Mouse (Mus musculus) ES-E14 (cell line): ENCODE data around the gene Pdzd3. TPM values are rescaled to one million over a fixed set of nuclear protein-coding genes. Genes with fewer than 3 reads are reported as not detected.

ENCODE experiments used
- DNase-seq: peaks from one replicate; pipeline ENCODE4 v3.0.0-alpha.2; 2013; ENCODE audit warnings: low read depth, low spot score
- H3K27ac ChIP-seq: 2 replicates; pipeline ENCODE4 v1.5.1; 2012; ENCODE audit warnings: low read depth, mild to moderate bottlenecking, low read length, moderate library complexity, mixed read lengths; ENCODE audit not compliant: poor library complexity, insufficient read depth, severe bottlenecking
- H3K36me3 ChIP-seq: 2 replicates; pipeline ENCODE4 v1.6.1; 2012; ENCODE audit warnings: mild to moderate bottlenecking, low read length, moderate library complexity, mixed read lengths; ENCODE audit not compliant: control insufficient read depth, poor library complexity, insufficient read depth, severe bottlenecking
- H3K4me1 ChIP-seq, 2 experiments: fragments of 150-350 bp in 1 of 2; sonication (generic) in 1 of 2; 2 replicates each; pipeline ENCODE4 v1.6.1; 2012; ENCODE audit warnings: low read length in 2 of 2, mild to moderate bottlenecking in 1 of 2, mixed read lengths in 1 of 2; ENCODE audit not compliant: control insufficient read depth in 2 of 2, insufficient read depth in 2 of 2, poor library complexity in 1 of 2
- H3K4me3 ChIP-seq, 2 experiments: fragments of 150-350 bp in 1 of 2; sonication (generic) in 1 of 2; 2 replicates each; pipeline ENCODE4 v1.5.1; 2012; ENCODE audit warnings: low read length in 2 of 2, low read depth in 1 of 2, mild to moderate bottlenecking in 1 of 2, mixed read lengths in 1 of 2; ENCODE audit not compliant: insufficient read depth in 1 of 2, poor library complexity in 1 of 2, severe bottlenecking in 1 of 2
- H3K9ac ChIP-seq: 2 replicates; pipeline ENCODE4 v1.6.1; 2012; ENCODE audit warnings: low read depth, mild to moderate bottlenecking, low read length, mixed read lengths; ENCODE audit not compliant: poor library complexity, insufficient read depth, severe bottlenecking
- H3K9me3 ChIP-seq: fragments of 150-350 bp; sonication (generic); 2 replicates; pipeline ENCODE4 v1.6.1; 2012; ENCODE audit warnings: low read depth, mild to moderate bottlenecking, low read length; ENCODE audit not compliant: control insufficient read depth, insufficient read depth
- CHD2 ChIP-seq: IDR thresholded peaks from 2 replicates; pipeline ENCODE4 v1.6.1; 2014; ENCODE audit warnings: mild to moderate bottlenecking, low read depth, low read length, inconsistent platforms
- HCFC1 ChIP-seq: IDR thresholded peaks from 2 replicates; pipeline ENCODE4 v1.6.1; 2012; ENCODE audit warnings: low read length, inconsistent platforms, borderline replicate concordance; ENCODE audit not compliant: insufficient read depth
- MAFK ChIP-seq: IDR thresholded peaks from 2 replicates; pipeline ENCODE4 v1.6.1; 2014; ENCODE audit warnings: mild to moderate bottlenecking, low read depth, low read length, inconsistent platforms; ENCODE audit not compliant: insufficient read depth
- ZC3H11A ChIP-seq: IDR thresholded peaks from 2 replicates; pipeline ENCODE4 v1.6.1; 2012; ENCODE audit warnings: low read depth, mild to moderate bottlenecking, inconsistent platforms, low read length, borderline replicate concordance
- ZNF384 ChIP-seq: IDR thresholded peaks from 2 replicates; pipeline ENCODE4 v1.6.1; 2012; ENCODE audit warnings: low read depth, low read length, inconsistent platforms
- in situ Hi-C, 2 experiments: fragments of 600-800 bp; cut with MboI; formaldehyde crosslinking; loops; one replicate each; pipeline ENCODE4 v1.15.1; 2025; ENCODE audit warnings: low sequenced_read_pairs in 2 of 2, inconsistent platforms in 1 of 2; ENCODE audit not compliant: unreplicated experiment in 2 of 2
- total RNA-seq: library from RNA; depleted of rRNA; stranded (reverse); fragments of 300-350 nt; gene quantifications from 2 replicates; pipeline ENCODE4 v1.2.3, GENCODE M21; 2012; rRNA removed

Pdzd3 gene
- total RNA-seq, 1 experiment: 1.1 TPM

- H3K9ac ChIP-seq: no peak overlapping the region
- no peak overlapping the region for H3K4me3 ChIP-seq
- in situ Hi-C loops: no loop called here
- H3K4me1 ChIP-seq: 0 out of 4 replicates have a peak, but pooled peaks cover 0 to 5% of the 10 kb centered on the region in 2 experiments
- DNase-seq: no peak
- H3K36me3 ChIP-seq: peaks cover 2% of the 10 kb centered on the region
- H3K9me3 ChIP-seq: no peaks in the 10 kb centered on the region
- H3K27ac ChIP-seq: no peak overlapping the region
- TF ChIP-seq CHD2 (no peak), ZNF384 (no peak), MAFK (no peak), HCFC1 (no peak), ZC3H11A (no peak)
These were observed 50.8 kb downstream of the Pdzd3 start for GRCm38 (mm10) chr9:44200458-44200857.

GRCm38 (mm10) chr9:44199580-44199979 lies 51.7 kb downstream of the Pdzd3 start:
- Histone ChIP-seq H3K4me3 (no peak overlapping the region), H3K9me3 (no peaks in the 10 kb centered on the region), H3K36me3 (peaks cover 2% of the 10 kb centered on the region), H3K4me1 (0 out of 4 replicates have a peak, but pooled peaks cover 0 to 5% of the 10 kb centered on the region in 2 experiments), H3K27ac (no peak overlapping the region), H3K9ac (no peak overlapping the region)
- no peak for DNase-seq
- in situ Hi-C loops: no loop called here
- TF ChIP-seq CHD2 (no peak), HCFC1 (no peak)

GRCm38 (mm10) chr9:44199166-44199565 lies 52.1 kb downstream of the Pdzd3 start:
- Histone ChIP-seq H3K4me3 (no peak overlapping the region), H3K36me3 (peaks cover 2% of the 10 kb centered on the region), H3K9ac (no peak overlapping the region), H3K9me3 (no peaks in the 10 kb centered on the region), H3K4me1 (0 out of 4 replicates have a peak, but pooled peaks cover 0 to 5% of the 10 kb centered on the region in 2 experiments), H3K27ac (no peak overlapping the region)
- TF ChIP-seq MAFK: no peak
- no peak for TF ChIP-seq ZNF384
- TF ChIP-seq ZC3H11A: no peak
- TF ChIP-seq CHD2: no peak
- TF ChIP-seq HCFC1: no peak
- in situ Hi-C loops: no loop called here
- DNase-seq: no peak

Other genes starting within 250 kb of the Pdzd3 start
- 10.2 and 15.8 TPM in 2 replicates for gene Thy1, start 208.1 kb downstream of the Pdzd3 start, total RNA-seq
- gene Usp2, start 184.4 kb downstream of the Pdzd3 start, total RNA-seq: 3.9 and 4.0 TPM in 2 replicates
- 0.09 and 0.11 TPM in 2 replicates for gene Mfrp, start 149.7 kb downstream of the Pdzd3 start, total RNA-seq
- 0.79 and 1.6 TPM in 2 replicates for gene C1qtnf5, start 144.2 kb downstream of the Pdzd3 start, total RNA-seq
- gene Gm49380, start 138.0 kb downstream of the Pdzd3 start, total RNA-seq: 0.18 and 0.26 TPM in 2 replicates
- 19.9 and 23.1 TPM in 2 replicates for gene Rnf26, start 138.0 kb downstream of the Pdzd3 start, total RNA-seq
- 53.1 and 108 TPM in 2 replicates for gene Mcam, start 117.0 kb downstream of the Pdzd3 start, total RNA-seq
- gene Cbl, start 17.4 kb downstream of the Pdzd3 start, total RNA-seq: 17.3 and 20.0 TPM in 2 replicates
- not detected in 2 replicates for gene Ccdc153, start 10.8 kb downstream of the Pdzd3 start, total RNA-seq
- 0.63 and 1.1 TPM in 2 replicates for gene Nlrx1, start 17.1 kb upstream of the Pdzd3 start, total RNA-seq
- 0.45 and 0.53 TPM in 2 replicates for gene Abcg4, start 37.1 kb upstream of the Pdzd3 start, total RNA-seq
- 29.1 and 38.3 TPM in 2 replicates for gene Hinfp, start 54.2 kb upstream of the Pdzd3 start, total RNA-seq
- gene C2cd2l, start 68.8 kb upstream of the Pdzd3 start, total RNA-seq: 9.0 and 13.9 TPM in 2 replicates
- 16.3 and 17.9 TPM in 2 replicates for gene Dpagt1, start 74.5 kb upstream of the Pdzd3 start, total RNA-seq
- gene H2afx, start 83.2 kb upstream of the Pdzd3 start, total RNA-seq: 967 and 1,137 TPM in 2 replicates
- 69.9 and 71.3 TPM in 2 replicates for gene Hmbs, start 92.8 kb upstream of the Pdzd3 start, total RNA-seq
- gene Vps11, start 110.2 kb upstream of the Pdzd3 start, total RNA-seq: 35.0 and 35.8 TPM in 2 replicates
- gene Hyou1, start 128.0 kb upstream of the Pdzd3 start, total RNA-seq: 246 and 320 TPM in 2 replicates
- 9.8 and 10.0 TPM in 2 replicates for gene Slc37a4, start 145.4 kb upstream of the Pdzd3 start, total RNA-seq
- gene Rps25, start 155.7 kb upstream of the Pdzd3 start, total RNA-seq: 1,792 and 2,115 TPM in 2 replicates
- 88.2 and 95.1 TPM in 2 replicates for gene Trappc4, start 156.1 kb upstream of the Pdzd3 start, total RNA-seq
- gene Ccdc84, start 167.1 kb upstream of the Pdzd3 start, total RNA-seq: 38.3 and 57.0 TPM in 2 replicates
- 0.79 and 1.9 TPM in 2 replicates for gene Foxr1, start 189.7 kb upstream of the Pdzd3 start, total RNA-seq
- gene Upk2, start 203.5 kb upstream of the Pdzd3 start, total RNA-seq: 0.31 and 1.1 TPM in 2 replicates
- gene Bcl9l, start 231.4 kb upstream of the Pdzd3 start, total RNA-seq: 4.9 and 6.7 TPM in 2 replicates